Mouse (Mus musculus) thymus, postnatal 4 days (tissue): ENCODE results near the gene Ddx4.
"Not testable (repeated sequence)": the region's sequence is repeated elsewhere in the genome, so short reads cannot be mapped to it uniquely, and the experiment has no call there.

Experiments
- DNase-seq: peaks from one replicate; pipeline ENCODE4 v3.0.0; 2021

Ddx4 gene

GRCm38 (mm10) chr13:112635174-112635837 is 17.0 kb downstream of the Ddx4 start:
- DNase-seq = no peak

- DNase-seq = no peak
These were observed 26.7 kb downstream of the Ddx4 start for GRCm38 (mm10) chr13:112625566-112625965.

- no peak for DNase-seq
These were observed 27.7 kb downstream of the Ddx4 start for GRCm38 (mm10) chr13:112624622-112625021.

- DNase-seq = no peak
These were observed 28.6 kb downstream of the Ddx4 start for GRCm38 (mm10) chr13:112623656-112624055.

DNA sequence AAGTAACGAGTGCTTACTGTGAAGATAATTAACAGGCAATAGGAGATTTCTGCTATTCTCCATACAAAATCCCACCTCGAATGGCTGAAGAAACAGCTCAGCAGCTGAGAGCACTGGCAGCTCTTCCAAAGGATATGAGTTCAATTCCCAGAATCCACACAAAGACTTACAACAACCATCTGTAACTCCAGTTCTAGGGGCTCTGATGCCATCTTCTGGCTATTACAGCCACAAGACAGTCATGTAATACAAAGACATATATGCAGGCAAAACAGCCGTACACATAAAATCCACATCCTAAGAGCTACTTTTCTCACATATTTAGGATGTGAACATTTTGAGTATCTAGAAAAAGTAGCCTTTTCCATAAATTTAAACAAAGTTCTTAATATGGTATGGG is 30.7 kb downstream of the Ddx4 start:
- DNase-seq = no peak

GRCm38 (mm10) chr13:112608606-112609005 is 43.7 kb downstream of the Ddx4 start:
- DNase-seq = no peak

- DNase-seq = no peak
These were observed 47.9 kb downstream of the Ddx4 start for GRCm38 (mm10) chr13:112604411-112604810.

DNA sequence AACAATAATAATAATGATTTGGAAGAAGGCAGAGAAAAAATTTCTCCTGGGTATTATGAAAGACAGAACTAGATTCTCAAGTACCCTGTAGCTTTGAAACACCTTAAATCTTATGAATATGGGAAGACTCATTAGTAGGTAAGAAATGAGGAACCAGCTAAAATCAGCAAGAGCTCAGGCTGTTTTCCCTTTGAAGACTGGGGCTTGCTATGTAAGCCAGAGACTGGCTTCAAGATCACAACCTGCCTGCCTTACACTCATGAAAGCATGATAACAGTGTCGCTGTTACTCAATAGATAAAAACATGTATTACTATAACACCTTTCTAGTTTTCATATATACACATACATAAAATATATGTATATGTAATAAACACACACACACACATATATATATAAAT is 48.4 kb downstream of the Ddx4 start:
- DNase-seq = no peak

DNA sequence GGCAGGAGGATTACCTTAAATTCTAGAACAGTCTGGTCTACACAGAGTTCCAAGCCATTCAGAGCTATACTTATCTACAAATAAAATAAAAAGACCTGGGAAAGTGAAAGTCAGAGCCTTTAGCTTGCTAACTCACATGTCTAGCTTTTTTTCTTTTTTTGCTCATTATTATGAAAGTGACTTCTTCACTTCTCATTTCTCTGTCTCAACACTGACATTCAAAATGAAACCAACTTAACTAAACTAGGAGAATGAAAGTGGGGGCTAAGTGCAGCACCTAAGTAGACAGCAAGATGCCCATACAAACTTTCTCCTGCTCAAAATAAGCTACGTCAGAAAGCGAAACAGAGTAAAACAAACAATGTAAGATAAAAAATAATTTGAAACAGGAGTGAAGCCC is 49.7 kb downstream of the Ddx4 start:
- no peak for DNase-seq

DNA sequence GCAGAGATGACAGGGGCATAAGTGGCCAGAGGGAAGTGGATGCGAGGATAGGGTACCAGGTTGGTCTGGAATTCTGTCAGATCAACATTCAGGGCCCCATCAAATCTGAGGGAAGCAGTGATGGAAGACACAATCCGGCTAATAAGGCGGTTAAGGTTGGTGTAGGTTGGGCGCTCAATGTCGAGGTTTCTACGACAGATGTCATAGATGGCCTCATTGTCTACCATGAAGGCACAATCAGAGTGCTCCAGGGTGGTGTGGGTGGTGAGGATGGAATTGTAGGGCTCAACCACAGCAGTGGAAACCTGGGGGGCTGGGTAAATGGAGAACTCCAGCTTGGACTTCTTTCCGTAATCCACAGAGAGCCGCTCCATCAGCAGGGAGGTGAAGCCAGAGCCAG is 58.0 kb downstream of the Ddx4 start, which contains the start of gene Il31ra:
Il31ra (minus strand) TSS at position 101 of the 400 bp plus-strand sequence.
- DNase-seq = not testable (repeated sequence)

DNA sequence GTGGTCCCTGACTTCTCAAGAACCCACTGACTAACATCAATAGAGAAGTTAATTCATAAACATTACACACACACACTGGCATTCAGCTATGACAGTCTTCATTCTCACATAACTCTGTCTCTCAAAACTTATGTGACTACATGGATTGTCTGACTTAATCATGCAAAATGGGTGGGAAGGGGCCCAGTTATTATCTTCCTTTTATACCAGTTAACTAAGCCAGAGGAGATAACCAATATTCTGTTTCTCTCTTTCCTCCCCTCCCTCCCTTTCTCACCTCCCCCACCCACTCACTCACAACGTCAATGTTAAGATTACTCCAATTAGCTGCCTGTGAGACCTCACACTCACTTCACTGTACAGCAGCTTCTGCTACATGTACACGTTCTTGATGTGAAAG is 62.0 kb downstream of the Ddx4 start:
- no peak for DNase-seq

GRCm38 (mm10) chr13:112589625-112590024 is 62.6 kb downstream of the Ddx4 start:
- no peak for DNase-seq

- DNase-seq = no peak
These were observed 67.6 kb downstream of the Ddx4 start for GRCm38 (mm10) chr13:112584556-112585237.

GRCm38 (mm10) chr13:112582291-112582690 is 70.0 kb downstream of the Ddx4 start:
- no peak for DNase-seq

GRCm38 (mm10) chr13:112581796-112582195 is 70.5 kb downstream of the Ddx4 start:
- DNase-seq = no peak

- no peak for DNase-seq
These were observed 71.5 kb downstream of the Ddx4 start for GRCm38 (mm10) chr13:112580590-112581320.

DNA sequence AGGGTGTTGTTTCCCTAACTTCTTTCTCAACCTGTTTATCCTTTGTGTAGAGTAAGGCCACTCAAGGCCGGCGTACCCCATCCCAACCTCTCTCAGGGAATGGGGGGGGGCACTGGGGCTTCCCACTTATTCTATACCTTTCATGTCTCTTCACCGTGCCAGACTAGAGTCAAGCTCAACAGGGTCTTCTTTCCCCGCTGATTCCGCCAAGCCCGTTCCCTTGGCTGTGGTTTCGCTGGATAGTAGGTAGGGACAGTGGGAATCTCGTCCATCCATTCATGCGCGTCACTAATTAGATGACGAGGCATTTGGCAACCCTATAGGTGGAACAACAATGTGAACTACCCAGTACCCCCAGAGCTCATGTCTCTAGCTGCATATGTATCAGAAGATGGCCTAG is 74.2 kb downstream of the Ddx4 start:
- peak; percentile 99 for DNase-seq

DNA sequence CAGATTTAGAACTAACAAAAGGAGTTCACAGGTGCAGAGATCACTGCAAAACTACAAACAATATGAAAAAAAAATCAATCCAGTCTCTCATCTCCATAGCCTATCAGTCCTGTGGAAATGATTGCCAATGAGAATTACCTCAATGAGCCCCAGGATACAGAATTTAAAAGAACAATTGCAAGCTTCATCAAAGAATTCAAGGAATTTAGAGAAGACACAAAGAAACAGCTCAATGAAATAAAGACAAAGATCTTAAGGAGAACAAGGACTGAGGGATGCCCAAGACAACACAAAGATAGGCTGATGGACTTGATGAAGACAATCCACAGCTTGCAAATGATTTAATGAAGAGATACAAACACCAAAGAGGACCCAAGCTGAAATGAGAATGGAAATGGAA is 78.5 kb downstream of the Ddx4 start:
- DNase-seq = no peak

- no peak for DNase-seq
These were observed 81.5 kb downstream of the Ddx4 start for GRCm38 (mm10) chr13:112570768-112571167.

DNA sequence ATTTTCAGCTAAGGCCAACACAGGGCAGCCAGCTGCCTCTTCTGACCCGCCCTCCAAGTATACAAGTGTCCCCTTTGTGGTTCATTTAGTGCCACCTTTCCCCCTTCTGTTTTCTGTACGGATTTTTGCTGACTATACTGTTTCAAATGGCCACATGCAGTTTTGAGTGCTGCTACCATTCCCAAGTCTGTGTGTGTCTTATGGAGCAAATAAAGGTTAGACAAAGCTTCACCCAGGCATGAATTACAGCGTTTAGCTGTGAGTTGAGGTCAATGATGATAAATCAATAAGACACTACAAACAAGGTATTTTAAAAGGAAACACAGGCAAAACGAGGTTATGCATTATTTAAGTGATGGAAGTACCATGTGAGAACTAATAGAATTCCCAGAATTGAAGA is 82.7 kb downstream of the Ddx4 start:
- DNase-seq = no peak

GRCm38 (mm10) chr13:112560554-112561138 is 91.6 kb downstream of the Ddx4 start:
- no peak for DNase-seq

- DNase-seq = no peak
These were observed 95.8 kb downstream of the Ddx4 start for GRCm38 (mm10) chr13:112556501-112556900.

DNA sequence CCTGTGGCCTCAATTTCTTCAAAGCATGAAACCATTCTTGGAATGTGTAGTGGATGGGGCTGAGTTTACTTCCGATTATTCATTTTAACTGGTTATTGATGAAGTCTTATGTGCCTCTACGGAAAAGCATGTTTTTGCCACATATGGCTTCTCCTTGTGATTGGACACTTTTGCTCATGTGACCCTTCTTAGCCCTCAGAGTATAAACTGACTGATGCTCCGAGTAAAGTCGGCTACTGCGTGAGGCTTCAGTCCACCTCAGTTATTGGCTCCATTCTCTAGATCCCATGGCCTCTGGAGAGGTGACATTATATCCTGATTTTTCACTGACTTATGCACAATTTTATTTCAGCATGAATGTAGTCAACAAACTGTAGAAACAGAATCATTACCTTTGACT is 99.0 kb downstream of the Ddx4 start:
- no peak for DNase-seq
